Mouse (Mus musculus): ENCODE measurements around the gene Rab24. TPM values are rescaled to one million over a fixed set of nuclear protein-coding genes. Genes with fewer than 3 reads are reported as not detected.
A peak's percentile ranks its signal among the peaks of the same experiment; 100 is the strongest.

The Rab24 gene
- polyA plus RNA-seq, 1 experiment from 2014 or later: 104 TPM

- Histone ChIP-seq H3K4me2 (ENCODE audit: low read length) (peak overlapping the region; percentile 85), H3K4me1 (ENCODE audit: control insufficient read depth, insufficient read depth, low read length) (peaks cover 23% of the 10 kb centered on the region), H3K9ac (ENCODE audit: low read length) (peak overlapping the region; percentile 72), H3K4me3 (ENCODE audit: low read depth, low read length) (peak overlapping the region; percentile 56), H3K27me3 (replicated peaks; ENCODE audit: control insufficient read depth, insufficient read depth, low read length) (no peaks in the 10 kb centered on the region), H3K36me3 (ENCODE audit: control insufficient read depth, insufficient read depth, low read length) (peaks cover 11% of the 10 kb centered on the region), H3K27ac (ENCODE audit: low read depth, low read length) (peak overlapping the region; percentile 85), H3K9me3 (replicated peaks; ENCODE audit: control insufficient read depth, low read length) (no peaks in the 10 kb centered on the region)
- DNase-seq (ENCODE audit: low spot score): no peak
- 58% methylated on average over 14 of the region's 14 CpGs for WGBS
- ATAC-seq: no peak
These were observed 9.0 kb upstream of the Rab24 start for GRCm38 (mm10) chr13:55330567-55331400.

DNA sequence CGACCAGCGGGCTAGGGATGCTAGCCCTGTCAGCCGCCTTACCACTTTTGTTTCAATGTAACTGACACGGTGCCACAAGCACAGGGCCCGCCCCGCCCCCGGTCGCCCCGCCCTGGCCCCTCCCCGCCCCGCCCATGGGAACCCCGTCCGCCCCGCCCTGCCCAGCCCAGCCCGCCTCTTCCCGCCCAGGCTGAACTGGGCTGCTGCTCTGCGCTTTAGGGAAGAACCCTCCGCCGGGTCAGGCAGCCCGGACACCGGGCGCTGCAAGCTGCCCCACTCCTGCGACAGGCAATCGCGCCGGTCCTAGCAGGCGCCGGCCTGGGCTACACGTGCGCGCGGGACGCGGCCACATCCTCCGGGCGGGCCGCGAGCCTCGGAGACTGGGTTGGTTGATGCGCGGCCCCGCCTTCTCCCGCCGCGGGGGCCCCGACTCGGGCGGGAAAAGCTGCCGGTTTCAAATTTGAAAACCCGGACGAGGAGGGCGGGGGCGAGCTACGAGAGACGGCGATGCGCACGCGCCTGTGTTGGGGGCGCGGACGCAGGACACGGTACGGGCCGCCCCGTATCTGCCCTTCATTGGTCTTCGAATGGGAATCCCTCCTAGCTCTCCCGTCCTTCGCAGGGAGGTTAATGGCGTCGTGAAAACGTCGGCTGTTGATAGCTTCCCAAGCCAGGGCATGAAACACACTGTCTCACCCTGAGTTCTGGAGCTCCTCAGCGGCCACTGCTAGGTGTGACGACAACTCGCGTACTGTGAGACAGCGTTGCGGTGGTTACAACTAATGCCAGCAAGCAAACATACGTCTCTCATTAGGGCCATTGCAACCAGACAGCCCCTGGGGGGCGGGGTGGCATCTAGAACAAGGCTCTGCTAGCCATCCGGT, 8.2 kb upstream of the Rab24 start, which contains the start of gene Mxd3:
Gene Mxd3, minus strand, starts transcription at position 141 of the 884 bp plus-strand sequence.
- WGBS: under 1% methylated on average over 77 of the region's 82 CpGs
- no peaks in the 10 kb centered on the region for H3K9me3 ChIP-seq (replicated peaks; ENCODE audit: control insufficient read depth, low read length)
- H3K36me3 ChIP-seq (ENCODE audit: control insufficient read depth, insufficient read depth, low read length): peaks cover 20% of the 10 kb centered on the region
- peak within 1 kb of the TSS; percentile 56 for H3K4me3 ChIP-seq (ENCODE audit: low read depth, low read length)
- peak within 1 kb of the TSS; percentile 85 for H3K27ac ChIP-seq (ENCODE audit: low read depth, low read length)
- no peaks in the 10 kb centered on the region for H3K27me3 ChIP-seq (replicated peaks; ENCODE audit: control insufficient read depth, insufficient read depth, low read length)
- peaks cover 23% of the 10 kb centered on the region for H3K4me1 ChIP-seq (ENCODE audit: control insufficient read depth, insufficient read depth, low read length)
- H3K9ac ChIP-seq (ENCODE audit: low read length): peak within 1 kb of the TSS; percentile 72
- ATAC-seq (peak; percentile 86), DNase-seq (ENCODE audit: low spot score) (peak; percentile 89)
- H3K4me2 ChIP-seq (ENCODE audit: low read length): peak within 1 kb of the TSS; percentile 85

DNA sequence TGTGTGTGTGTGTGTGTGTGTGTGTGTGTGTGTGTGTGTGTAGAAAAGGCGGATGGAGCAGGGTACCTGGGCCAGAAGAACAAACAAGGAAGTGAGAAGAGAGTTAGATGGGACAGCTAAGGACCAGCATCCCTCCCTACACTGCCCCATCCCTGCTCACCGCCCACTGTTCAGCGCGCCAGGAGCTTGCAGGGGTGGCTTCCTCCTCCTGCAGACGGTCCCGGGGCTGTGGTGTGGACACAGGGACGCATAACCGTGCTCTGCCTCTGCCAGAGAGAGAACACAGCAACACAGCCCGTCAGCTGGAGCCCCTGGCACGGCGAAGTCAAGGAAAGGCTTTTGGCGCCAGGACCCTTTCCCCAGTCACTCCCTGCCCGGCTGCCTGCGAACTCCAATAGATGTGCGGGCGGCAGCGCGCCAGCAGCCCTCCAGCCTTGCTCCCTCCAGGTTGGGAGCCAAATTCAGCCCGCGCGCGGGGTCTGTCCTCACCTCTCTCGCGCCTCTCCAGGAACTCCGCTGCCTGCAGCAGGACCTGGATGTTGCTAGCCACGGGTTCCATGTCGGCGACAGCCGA, 7.5 kb upstream of the Rab24 start:
- WGBS: under 1% methylated on average over 29 of the region's 29 CpGs
- ATAC-seq: peak; percentile 41
- no peaks in the 10 kb centered on the region for H3K27me3 ChIP-seq (replicated peaks; ENCODE audit: control insufficient read depth, insufficient read depth, low read length)
- DNase-seq (ENCODE audit: low spot score): peak; percentile 71
- no peaks in the 10 kb centered on the region for H3K9me3 ChIP-seq (replicated peaks; ENCODE audit: control insufficient read depth, low read length)
- H3K4me1 ChIP-seq (ENCODE audit: control insufficient read depth, insufficient read depth, low read length): peaks cover 23% of the 10 kb centered on the region
- peak overlapping the region; percentile 56 for H3K4me3 ChIP-seq (ENCODE audit: low read depth, low read length)
- peak overlapping the region; percentile 62; the same call in 1 of the 2 replicates for H3K27ac ChIP-seq (ENCODE audit: low read depth, low read length)
- peaks cover 26% of the 10 kb centered on the region for H3K36me3 ChIP-seq (ENCODE audit: control insufficient read depth, insufficient read depth, low read length)
- peak overlapping the region; percentile 72 for H3K9ac ChIP-seq (ENCODE audit: low read length)
- peak overlapping the region; percentile 85 for H3K4me2 ChIP-seq (ENCODE audit: low read length)

DNA sequence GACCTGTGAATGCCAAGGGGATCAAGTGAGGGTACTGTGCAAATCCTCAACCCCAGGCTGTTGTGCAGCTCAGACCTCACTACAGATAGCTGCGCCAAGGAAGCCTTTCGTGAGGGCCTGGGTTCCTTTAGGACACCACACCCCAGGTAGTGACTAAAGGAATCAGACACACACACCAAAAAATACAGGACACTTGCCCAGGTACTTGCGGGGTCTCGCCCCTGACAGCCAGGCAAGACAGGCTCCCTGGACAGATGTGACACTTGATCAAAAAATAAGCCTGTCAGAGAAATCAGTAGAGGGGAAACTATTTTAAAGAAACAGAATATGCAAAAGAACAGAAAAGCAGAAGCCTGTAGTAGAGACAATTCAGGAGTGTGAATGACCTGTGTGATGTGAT, 6.9 kb upstream of the Rab24 start:
- H3K27ac ChIP-seq (ENCODE audit: low read depth, low read length): no peak overlapping the region
- peaks cover 23% of the 10 kb centered on the region for H3K4me1 ChIP-seq (ENCODE audit: control insufficient read depth, insufficient read depth, low read length)
- ATAC-seq (no peak), DNase-seq (ENCODE audit: low spot score) (no peak)
- H3K9ac ChIP-seq (ENCODE audit: low read length): peak overlapping the region; percentile 72
- 74% methylated on average over 4 of the region's 4 CpGs for WGBS
- H3K4me2 ChIP-seq (ENCODE audit: low read length): peak overlapping the region; percentile 85
- H3K36me3 ChIP-seq (ENCODE audit: control insufficient read depth, insufficient read depth, low read length): peaks cover 31% of the 10 kb centered on the region
- peak overlapping the region; percentile 56 for H3K4me3 ChIP-seq (ENCODE audit: low read depth, low read length)
- H3K9me3 ChIP-seq (replicated peaks; ENCODE audit: control insufficient read depth, low read length): no peaks in the 10 kb centered on the region
- H3K27me3 ChIP-seq (replicated peaks; ENCODE audit: control insufficient read depth, insufficient read depth, low read length): no peaks in the 10 kb centered on the region

- DNase-seq (ENCODE audit: low spot score): no peak
- H3K4me1 ChIP-seq (ENCODE audit: control insufficient read depth, insufficient read depth, low read length): peaks cover 25% of the 10 kb centered on the region
- H3K4me2 ChIP-seq (ENCODE audit: low read length): peak overlapping the region; percentile 85
- ATAC-seq: no peak
- H3K9me3 ChIP-seq (replicated peaks; ENCODE audit: control insufficient read depth, low read length): no peaks in the 10 kb centered on the region
- peaks cover 36% of the 10 kb centered on the region for H3K36me3 ChIP-seq (ENCODE audit: control insufficient read depth, insufficient read depth, low read length)
- H3K9ac ChIP-seq (ENCODE audit: low read length): peak overlapping the region; percentile 72; the same call in 1 of the 2 replicates
- H3K27ac ChIP-seq (ENCODE audit: low read depth, low read length): no peak overlapping the region
- H3K4me3 ChIP-seq (ENCODE audit: low read depth, low read length): peak overlapping the region; percentile 56
- no peaks in the 10 kb centered on the region for H3K27me3 ChIP-seq (replicated peaks; ENCODE audit: control insufficient read depth, insufficient read depth, low read length)
- 86% methylated on average over 6 of the region's 6 CpGs for WGBS
These were observed 6.4 kb upstream of the Rab24 start for GRCm38 (mm10) chr13:55328171-55328570.

- H3K4me1 ChIP-seq (ENCODE audit: control insufficient read depth, insufficient read depth, low read length): peaks cover 30% of the 10 kb centered on the region
- 50% methylated on average over 8 of the region's 8 CpGs for WGBS
These were observed 5.9 kb upstream of the Rab24 start for GRCm38 (mm10) chr13:55327633-55328032.

DNA sequence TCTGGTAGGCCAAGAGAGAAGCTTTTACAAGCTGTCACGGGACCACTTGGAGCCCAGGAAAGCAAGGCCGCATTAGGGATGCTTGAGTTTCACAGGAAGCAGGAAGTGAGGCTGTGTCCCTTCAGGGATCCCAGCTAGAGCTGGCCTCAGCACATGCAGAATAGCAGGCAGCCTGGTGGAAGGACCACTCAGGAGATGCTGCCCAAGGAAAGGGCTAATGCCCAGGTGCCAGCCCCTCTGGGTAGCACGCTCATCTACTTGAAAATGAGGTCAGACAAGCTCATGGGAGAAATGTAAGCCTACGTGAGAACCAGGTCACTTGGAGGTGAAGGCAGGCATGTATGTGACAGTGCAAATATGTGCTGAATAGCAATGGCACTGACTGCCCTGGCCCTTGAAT, 5.4 kb upstream of the Rab24 start:
- ATAC-seq (0 out of 2 replicates have a peak, but pooled peaks have one; percentile 0), DNase-seq (ENCODE audit: low spot score) (no peak)
- Histone ChIP-seq H3K4me2 (ENCODE audit: low read length) (peak overlapping the region; percentile 28; the same call in 1 of the 2 replicates), H3K4me3 (ENCODE audit: low read depth, low read length) (no peak overlapping the region), H3K4me1 (ENCODE audit: control insufficient read depth, insufficient read depth, low read length) (peaks cover 32% of the 10 kb centered on the region), H3K36me3 (ENCODE audit: control insufficient read depth, insufficient read depth, low read length) (peaks cover 39% of the 10 kb centered on the region), H3K27ac (ENCODE audit: low read depth, low read length) (peak overlapping the region; percentile 58), H3K9ac (ENCODE audit: low read length) (peak overlapping the region; percentile 32; the same call in 1 of the 2 replicates), H3K27me3 (replicated peaks; ENCODE audit: control insufficient read depth, insufficient read depth, low read length) (no peaks in the 10 kb centered on the region), H3K9me3 (replicated peaks; ENCODE audit: control insufficient read depth, low read length) (no peaks in the 10 kb centered on the region)
- 55% methylated on average over 4 of the region's 4 CpGs for WGBS

More at GRCm38 (mm10) chr13:55327633-55328032, 5.9 kb upstream of the Rab24 start:
- Histone ChIP-seq H3K9me3 (replicated peaks; ENCODE audit: control insufficient read depth, low read length) (no peaks in the 10 kb centered on the region), H3K27ac (ENCODE audit: low read depth, low read length) (peak overlapping the region; percentile 58), H3K4me2 (ENCODE audit: low read length) (peak overlapping the region; percentile 85), H3K36me3 (ENCODE audit: control insufficient read depth, insufficient read depth, low read length) (peaks cover 39% of the 10 kb centered on the region), H3K27me3 (replicated peaks; ENCODE audit: control insufficient read depth, insufficient read depth, low read length) (no peaks in the 10 kb centered on the region), H3K4me3 (ENCODE audit: low read depth, low read length) (peak overlapping the region; percentile 56; the same call in 1 of the 2 replicates), H3K9ac (ENCODE audit: low read length) (no peak overlapping the region)
- ATAC-seq (peak; percentile 38; the same call in 1 of the 2 replicates), DNase-seq (ENCODE audit: low spot score) (peak; percentile 92)

DNA sequence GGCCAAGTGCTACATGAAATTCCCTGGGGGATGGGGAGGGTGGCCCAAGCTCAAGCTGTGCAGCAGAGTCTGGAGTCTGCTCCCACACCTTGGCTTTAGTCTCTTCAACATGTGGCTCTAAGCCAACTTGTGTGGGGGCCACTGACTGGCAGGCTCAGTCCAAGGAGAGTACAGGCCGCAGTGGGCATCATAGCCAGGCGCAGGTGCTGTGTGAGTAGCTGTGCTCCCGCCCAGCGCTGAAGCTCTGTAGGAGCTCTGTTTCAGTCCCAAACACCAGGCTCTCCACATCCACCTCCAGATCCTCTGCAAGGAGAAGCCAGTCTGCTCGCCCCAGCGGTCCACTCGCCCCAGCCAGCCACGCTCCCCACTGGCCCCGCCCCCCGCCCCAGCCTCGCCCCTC, 3.9 kb upstream of the Rab24 start:
- peaks cover 39% of the 10 kb centered on the region for H3K36me3 ChIP-seq (ENCODE audit: control insufficient read depth, insufficient read depth, low read length)
- H3K27me3 ChIP-seq (replicated peaks; ENCODE audit: control insufficient read depth, insufficient read depth, low read length): no peaks in the 10 kb centered on the region
- no peak overlapping the region for H3K9ac ChIP-seq (ENCODE audit: low read length)
- no peak for DNase-seq (ENCODE audit: low spot score)
- H3K9me3 ChIP-seq (replicated peaks; ENCODE audit: control insufficient read depth, low read length): no peaks in the 10 kb centered on the region
- H3K4me1 ChIP-seq (ENCODE audit: control insufficient read depth, insufficient read depth, low read length): peaks cover 37% of the 10 kb centered on the region
- H3K4me2 ChIP-seq (ENCODE audit: low read length): no peak overlapping the region
- no peak for ATAC-seq
- no peak overlapping the region for H3K27ac ChIP-seq (ENCODE audit: low read depth, low read length)
- no peak overlapping the region for H3K4me3 ChIP-seq (ENCODE audit: low read depth, low read length)
- WGBS: 79% methylated on average over 11 of the region's 11 CpGs

Measured in forebrain, embryonic 14.5 days (tissue).